Mouse (Mus musculus) monocyte, adult 2 months (primary cell): ENCODE measurements around the gene Jpt2.
A peak's percentile ranks its signal among the peaks of the same experiment; 100 is the strongest.
"Not testable (repeated sequence)": the region's sequence is repeated elsewhere in the genome, so short reads cannot be mapped to it uniquely, and the experiment has no call there.

Source experiments
- DNase-seq, 2 experiments: peaks; one replicate each; pipeline ENCODE4 v3.0.0; 2022; ENCODE audit warnings: low spot score in 2 of 2, low read depth in 1 of 2

Gene Jpt2

GRCm38 (mm10) chr17:24960135-24960851 is at the start of gene Jpt2:
Gene Jpt2 (minus strand): TSS chr17:24960689.
- peak; percentile 94 to 95 for DNase-seq

GRCm38 (mm10) chr17:25007480-25007879 is 47.0 kb upstream of the Jpt2 start:
- no peak for DNase-seq

- DNase-seq = no peak
Measured at GRCm38 (mm10) chr17:25005102-25005501, 44.6 kb upstream of the Jpt2 start.

GRCm38 (mm10) chr17:24994721-24995120 is 34.2 kb upstream of the Jpt2 start:
- no peak for DNase-seq

- DNase-seq = no peak
Measured at GRCm38 (mm10) chr17:24987221-24987620, 26.7 kb upstream of the Jpt2 start.

- DNase-seq = no peak
Measured at GRCm38 (mm10) chr17:24960852-24961715, 595 bp upstream of the Jpt2 start.

GRCm38 (mm10) chr17:24959371-24959770 is 1.1 kb downstream of the Jpt2 start:
- no peak for DNase-seq

GRCm38 (mm10) chr17:24953291-24953690 is 7.2 kb downstream of the Jpt2 start:
- DNase-seq = no peak

- DNase-seq = no peak
Measured at GRCm38 (mm10) chr17:24950671-24951070, 9.8 kb downstream of the Jpt2 start.

- DNase-seq = no peak
Measured at GRCm38 (mm10) chr17:24948204-24948603, 12.3 kb downstream of the Jpt2 start.

- not testable (repeated sequence) for DNase-seq
Measured at GRCm38 (mm10) chr17:24943589-24943988, 16.9 kb downstream of the Jpt2 start.

GRCm38 (mm10) chr17:24943036-24943435 is 17.5 kb downstream of the Jpt2 start:
- DNase-seq = no peak

- peak in 1 of 2 experiments; percentile 7 for DNase-seq
Measured at GRCm38 (mm10) chr17:24942453-24942852, 18.0 kb downstream of the Jpt2 start.

- DNase-seq = no peak
Measured at GRCm38 (mm10) chr17:24937266-24937665, 23.2 kb downstream of the Jpt2 start.

GRCm38 (mm10) chr17:24936259-24937237 is 23.9 kb downstream of the Jpt2 start, which contains the start of gene Mapk8ip3:
Gene Mapk8ip3 (minus strand): TSS chr17:24936977.
- peak; percentile 84 to 92 for DNase-seq

GRCm38 (mm10) chr17:24935666-24936065 is 24.8 kb downstream of the Jpt2 start:
- DNase-seq = no peak

GRCm38 (mm10) chr17:24934926-24935325 is 25.6 kb downstream of the Jpt2 start:
- no peak for DNase-seq

- no peak for DNase-seq
Measured at GRCm38 (mm10) chr17:24933163-24933562, 27.3 kb downstream of the Jpt2 start.

GRCm38 (mm10) chr17:24932431-24932830 is 28.1 kb downstream of the Jpt2 start:
- DNase-seq = no peak

- no peak for DNase-seq
Measured at GRCm38 (mm10) chr17:24929506-24929905, 31.0 kb downstream of the Jpt2 start.

- no peak for DNase-seq
Measured at GRCm38 (mm10) chr17:24923246-24923645, 37.2 kb downstream of the Jpt2 start.
